Mouse (Mus musculus) kidney, adult 2 months (tissue): ENCODE measurements around the gene Gdf11.

Experiments
- CTCF ChIP-seq: fragments of 200-500 bp; conservative IDR thresholded peaks from 2 replicates; pipeline ENCODE4 v1.5.1; 2011; ENCODE audit warnings: low read depth, mild to moderate bottlenecking, control low read depth, low read length, moderate library complexity, mixed read lengths; ENCODE audit not compliant: insufficient read depth, insufficient read length
- POLR2A ChIP-seq: fragments of 200-500 bp; IDR thresholded peaks from one replicate; pipeline ENCODE4 v1.6.1; 2011; ENCODE audit warnings: low read depth, low read length, control low read depth

DNA sequence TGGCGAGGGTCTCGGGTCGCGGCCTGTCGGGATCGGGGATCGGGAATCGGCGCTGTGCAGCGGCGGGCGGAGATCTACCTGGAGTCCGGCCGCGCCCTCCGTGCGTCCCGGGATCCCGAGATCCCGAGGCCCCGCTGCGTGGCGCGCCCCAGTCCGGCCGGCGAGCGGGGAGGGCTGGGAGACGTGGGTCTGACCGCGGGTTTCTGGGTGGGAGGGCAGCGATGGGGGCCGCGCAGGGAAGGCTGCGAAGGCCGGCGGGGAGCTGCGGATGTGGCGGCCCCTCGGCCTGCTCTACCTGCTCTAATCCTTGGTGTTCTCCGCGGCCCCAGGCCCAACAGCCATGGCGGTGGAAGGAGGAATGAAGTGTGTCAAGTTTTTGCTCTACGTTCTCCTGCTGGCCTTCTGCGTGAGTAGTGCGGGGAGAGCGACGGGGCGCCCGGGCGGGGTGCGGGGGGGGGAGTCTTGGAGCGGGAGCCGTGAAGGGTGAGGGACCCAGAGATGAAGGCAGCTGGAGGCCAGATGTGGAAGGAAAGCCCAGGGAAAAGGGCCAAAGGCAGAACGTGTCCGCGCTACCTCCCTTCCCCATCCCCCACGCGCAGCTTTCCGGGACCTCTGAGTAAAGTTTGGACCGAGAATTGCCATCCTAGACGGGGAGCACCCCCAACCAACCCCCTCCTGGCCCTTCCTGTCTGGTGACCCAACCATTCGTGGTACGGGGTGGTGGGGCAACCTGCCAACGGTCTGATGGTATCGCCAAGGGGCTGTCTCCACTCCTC lies 18.7 kb upstream of the Gdf11 start:
- TF ChIP-seq POLR2A (no peak), CTCF (no peak)
